Mouse (Mus musculus): Measurements from ENCODE around the gene Gm3409. TPM values are rescaled to one million over a fixed set of nuclear protein-coding genes. Genes with fewer than 3 reads are reported as not detected.
"Not testable (repeated sequence)": the region's sequence is repeated elsewhere in the genome, so short reads cannot be mapped to it uniquely, and the experiment has no call there.

The Gm3409 gene
- polyA plus RNA-seq, 1 experiment from 2014 or later = not detected

- ATAC-seq = peak; percentile 75
- 44% methylated on average over 6 of the region's 6 CpGs for WGBS
- H3K4me3 ChIP-seq (ENCODE audit: low read length); H3K27ac ChIP-seq (ENCODE audit: low read depth, low read length); H3K4me2 ChIP-seq (ENCODE audit: low read length); H3K9me3 ChIP-seq (ENCODE audit: control insufficient read depth, low read length); H3K4me1 ChIP-seq (ENCODE audit: control insufficient read depth, insufficient read depth, low read depth, low read length); H3K36me3 ChIP-seq (ENCODE audit: control insufficient read depth, insufficient read depth, low read length); H3K27me3 ChIP-seq (replicated peaks; ENCODE audit: control insufficient read depth, insufficient read depth, low read length); H3K9ac ChIP-seq (ENCODE audit: low read depth, low read length): not testable (repeated sequence)
Measured at GRCm38 (mm10) chr5:146571830-146572734, 34.6 kb downstream of the Gm3409 start.

- ATAC-seq; H3K36me3 ChIP-seq (ENCODE audit: control insufficient read depth, insufficient read depth, low read length); H3K27me3 ChIP-seq (replicated peaks; ENCODE audit: control insufficient read depth, insufficient read depth, low read length); H3K4me1 ChIP-seq (ENCODE audit: control insufficient read depth, insufficient read depth, low read depth, low read length); H3K4me3 ChIP-seq (ENCODE audit: low read length); H3K9ac ChIP-seq (ENCODE audit: low read depth, low read length); H3K9me3 ChIP-seq (ENCODE audit: control insufficient read depth, low read length); H3K4me2 ChIP-seq (ENCODE audit: low read length); H3K27ac ChIP-seq (ENCODE audit: low read depth, low read length): not testable (repeated sequence)
- WGBS = 95% methylated on average over 4 of the region's 4 CpGs
Measured at GRCm38 (mm10) chr5:146572735-146573042, 35.2 kb downstream of the Gm3409 start.

GRCm38 (mm10) chr5:146576668-146577067 is 39.2 kb downstream of the Gm3409 start:
- 94% methylated on average over 3 of the region's 3 CpGs for WGBS
- Histone ChIP-seq H3K4me2 (ENCODE audit: low read length) (no peak overlapping the region), H3K4me1 (ENCODE audit: control insufficient read depth, insufficient read depth, low read depth, low read length) (no peaks in the 10 kb centered on the region), H3K27ac (ENCODE audit: low read depth, low read length) (no peak overlapping the region), H3K27me3 (replicated peaks; ENCODE audit: control insufficient read depth, insufficient read depth, low read length) (0 out of 2 replicates have a peak, but pooled peaks cover 3% of the 10 kb centered on the region), H3K9ac (ENCODE audit: low read depth, low read length) (no peak overlapping the region), H3K4me3 (ENCODE audit: low read length) (no peak overlapping the region), H3K36me3 (ENCODE audit: control insufficient read depth, insufficient read depth, low read length) (no peaks in the 10 kb centered on the region), H3K9me3 (ENCODE audit: control insufficient read depth, low read length) (no peaks in the 10 kb centered on the region)
- ATAC-seq = no peak

- peaks cover 8% of the 10 kb centered on the region for H3K27me3 ChIP-seq (replicated peaks; ENCODE audit: control insufficient read depth, insufficient read depth, low read length)
- ATAC-seq = no peak; the same call in 1 of the 2 replicates
- H3K9ac ChIP-seq (ENCODE audit: low read depth, low read length) = peak overlapping the region; percentile 69
- peak overlapping the region; percentile 48; the same call in 1 of the 2 replicates for H3K27ac ChIP-seq (ENCODE audit: low read depth, low read length)
- WGBS = 5% methylated on average over 10 of the region's 10 CpGs
- H3K9me3 ChIP-seq (ENCODE audit: control insufficient read depth, low read length) = no peaks in the 10 kb centered on the region
- H3K4me2 ChIP-seq (ENCODE audit: low read length) = peak overlapping the region; percentile 91
- no peaks in the 10 kb centered on the region for H3K36me3 ChIP-seq (ENCODE audit: control insufficient read depth, insufficient read depth, low read length)
- peak overlapping the region; percentile 67 for H3K4me3 ChIP-seq (ENCODE audit: low read length)
- peaks cover 3% of the 10 kb centered on the region; the same call in 1 of the 2 replicates for H3K4me1 ChIP-seq (ENCODE audit: control insufficient read depth, insufficient read depth, low read depth, low read length)
Measured at GRCm38 (mm10) chr5:146584156-146584477, 46.7 kb downstream of the Gm3409 start.

GRCm38 (mm10) chr5:146584478-146585306 is 47.2 kb downstream of the Gm3409 start, which contains the start of gene Gpr12:
Gpr12 (minus strand) TSS chr5:146585239.
- Histone ChIP-seq H3K27me3 (replicated peaks; ENCODE audit: control insufficient read depth, insufficient read depth, low read length) (peaks cover 6% of the 10 kb centered on the region), H3K27ac (ENCODE audit: low read depth, low read length) (peak within 1 kb of the TSS; percentile 48), H3K4me2 (ENCODE audit: low read length) (peak within 1 kb of the TSS; percentile 91), H3K4me1 (ENCODE audit: control insufficient read depth, insufficient read depth, low read depth, low read length) (peaks cover 3% of the 10 kb centered on the region; the same call in 1 of the 2 replicates), H3K9me3 (ENCODE audit: control insufficient read depth, low read length) (no peaks in the 10 kb centered on the region), H3K36me3 (ENCODE audit: control insufficient read depth, insufficient read depth, low read length) (no peaks in the 10 kb centered on the region), H3K4me3 (ENCODE audit: low read length) (peak within 1 kb of the TSS; percentile 67), H3K9ac (ENCODE audit: low read depth, low read length) (peak within 1 kb of the TSS; percentile 69)
- ATAC-seq = peak; percentile 73
- under 1% methylated on average over 47 of the region's 64 CpGs for WGBS

GRCm38 (mm10) chr5:146585307-146585651 is 47.8 kb downstream of the Gm3409 start:
- WGBS = 10% methylated on average over 10 of the region's 10 CpGs
- peaks cover 6% of the 10 kb centered on the region for H3K27me3 ChIP-seq (replicated peaks; ENCODE audit: control insufficient read depth, insufficient read depth, low read length)
- peak overlapping the region; percentile 91 for H3K4me2 ChIP-seq (ENCODE audit: low read length)
- peak overlapping the region; percentile 14 for H3K27ac ChIP-seq (ENCODE audit: low read depth, low read length)
- H3K9me3 ChIP-seq (ENCODE audit: control insufficient read depth, low read length) = no peaks in the 10 kb centered on the region
- peak overlapping the region; percentile 67 for H3K4me3 ChIP-seq (ENCODE audit: low read length)
- peak overlapping the region; percentile 69 for H3K9ac ChIP-seq (ENCODE audit: low read depth, low read length)
- ATAC-seq = peak; percentile 15
- H3K36me3 ChIP-seq (ENCODE audit: control insufficient read depth, insufficient read depth, low read length) = no peaks in the 10 kb centered on the region
- peaks cover 3% of the 10 kb centered on the region; the same call in 1 of the 2 replicates for H3K4me1 ChIP-seq (ENCODE audit: control insufficient read depth, insufficient read depth, low read depth, low read length)

GRCm38 (mm10) chr5:146586357-146587070 is 49.1 kb downstream of the Gm3409 start:
- WGBS = 72% methylated on average over 8 of the region's 8 CpGs
- H3K27me3 ChIP-seq (replicated peaks; ENCODE audit: control insufficient read depth, insufficient read depth, low read length) = peaks cover 6% of the 10 kb centered on the region
- H3K4me1 ChIP-seq (ENCODE audit: control insufficient read depth, insufficient read depth, low read depth, low read length) = peaks cover 3% of the 10 kb centered on the region; the same call in 1 of the 2 replicates
- H3K27ac ChIP-seq (ENCODE audit: low read depth, low read length) = no peak overlapping the region
- H3K9me3 ChIP-seq (ENCODE audit: control insufficient read depth, low read length) = no peaks in the 10 kb centered on the region
- H3K4me2 ChIP-seq (ENCODE audit: low read length) = no peak overlapping the region
- no peak overlapping the region for H3K9ac ChIP-seq (ENCODE audit: low read depth, low read length)
- no peaks in the 10 kb centered on the region for H3K36me3 ChIP-seq (ENCODE audit: control insufficient read depth, insufficient read depth, low read length)
- H3K4me3 ChIP-seq (ENCODE audit: low read length) = no peak overlapping the region
- no peak for ATAC-seq

Measured in hindbrain, embryonic 16.5 days (tissue).